Mouse (Mus musculus): ENCODE measurements around the gene Angptl4. TPM values are rescaled to one million over a fixed set of nuclear protein-coding genes. Genes with fewer than 3 reads are reported as not detected.

Angptl4 gene
- polyA plus RNA-seq, 1 experiment from 2014 or later, result 18.0 TPM

DNA sequence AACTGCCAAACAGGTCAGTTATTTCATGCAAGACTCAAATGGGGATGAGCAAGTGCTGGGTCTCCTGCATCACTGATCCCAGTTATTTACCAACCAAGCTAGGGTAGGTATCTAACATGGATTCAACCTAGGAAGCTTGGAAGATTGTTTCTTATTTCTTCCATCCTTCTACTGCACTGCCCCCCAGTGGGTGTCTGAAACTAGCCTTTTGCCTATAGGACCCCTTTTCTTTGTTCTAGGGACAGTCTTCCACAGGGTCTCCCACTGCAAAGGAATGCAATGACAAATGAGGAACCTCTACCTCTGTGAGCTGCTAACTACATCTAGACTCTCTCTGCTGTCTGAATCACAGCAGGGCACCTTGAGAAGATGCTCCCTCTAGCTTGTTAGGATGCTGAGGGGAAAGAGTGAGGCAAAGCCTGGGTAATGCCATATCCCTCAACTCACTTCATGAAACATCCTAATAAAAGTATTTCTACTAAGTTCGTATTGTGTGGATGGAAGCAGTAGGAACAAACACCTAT lies 40.9 kb upstream of the Angptl4 start:
- Histone ChIP-seq H3K9ac (ENCODE audit: low read length) (no peak overlapping the region), H3K4me3 (ENCODE audit: low read depth, low read length) (0 out of 2 replicates have a peak overlapping the region, but pooled peaks have one; percentile 99), H3K4me2 (ENCODE audit: low read length) (peak overlapping the region; percentile 95; the same call in 1 of the 2 replicates), H3K36me3 (ENCODE audit: control insufficient read depth, insufficient read depth, low read length) (peaks cover 51% of the 10 kb centered on the region), H3K9me3 (ENCODE audit: control insufficient read depth, low read length) (no peaks in the 10 kb centered on the region), H3K27ac (ENCODE audit: low read depth) (no peak overlapping the region), H3K4me1 (replicated peaks; ENCODE audit: control insufficient read depth, insufficient read depth, low read length) (peaks cover 34% of the 10 kb centered on the region), H3K27me3 (replicated peaks; ENCODE audit: control insufficient read depth, insufficient read depth, low read length) (no peaks in the 10 kb centered on the region)
- no peak for DNase-seq (ENCODE audit: low spot score)
- WGBS, result 86% methylated on average over 1 of the region's 1 CpGs
- no peak for ATAC-seq (replicated peaks; ENCODE audit: low FRiP score, low TSS enrichment, low read depth)

DNA sequence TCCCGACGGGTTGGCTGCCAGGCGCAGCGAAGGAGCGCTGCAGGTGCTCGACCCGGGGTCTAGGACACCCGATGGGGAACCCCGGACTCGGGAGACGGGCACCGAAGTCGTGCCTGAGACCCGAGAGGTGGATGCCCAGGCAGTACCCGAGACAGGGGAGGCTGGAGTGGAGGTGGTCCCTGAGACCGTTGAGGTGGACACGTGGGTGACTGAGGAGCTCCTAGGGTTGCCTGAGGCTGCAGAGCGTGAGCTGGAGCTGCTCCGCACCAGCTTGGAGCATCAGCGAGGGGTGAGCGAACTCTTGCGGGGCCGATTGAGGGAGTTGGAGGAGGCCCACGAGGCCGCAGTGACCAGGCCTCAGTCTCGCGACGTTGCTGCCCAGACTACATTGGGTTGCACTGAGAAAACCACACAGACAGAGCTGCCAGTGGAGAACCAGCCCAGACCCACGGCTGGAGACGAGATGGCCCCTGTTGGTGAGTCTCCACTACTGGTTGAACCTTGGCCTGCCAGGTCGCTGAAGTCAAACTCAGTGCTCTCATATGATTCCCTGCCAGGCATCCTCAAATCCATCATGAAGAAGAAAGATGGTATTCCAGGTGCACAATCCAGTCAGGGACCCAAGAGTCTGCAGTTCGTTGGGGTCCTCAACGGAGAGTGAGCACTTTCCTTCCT lies 36.5 kb upstream of the Angptl4 start:
- WGBS, result 19% methylated on average over 33 of the region's 33 CpGs
- Histone ChIP-seq H3K9me3 (ENCODE audit: control insufficient read depth, low read length) (no peaks in the 10 kb centered on the region), H3K4me2 (ENCODE audit: low read length) (peak overlapping the region; percentile 82), H3K36me3 (ENCODE audit: control insufficient read depth, insufficient read depth, low read length) (peaks cover 47% of the 10 kb centered on the region), H3K27me3 (replicated peaks; ENCODE audit: control insufficient read depth, insufficient read depth, low read length) (no peaks in the 10 kb centered on the region), H3K9ac (ENCODE audit: low read length) (peak overlapping the region; percentile 73), H3K4me3 (ENCODE audit: low read depth, low read length) (peak overlapping the region; percentile 64), H3K27ac (ENCODE audit: low read depth) (peak overlapping the region; percentile 54; the same call in 1 of the 2 replicates), H3K4me1 (replicated peaks; ENCODE audit: control insufficient read depth, insufficient read depth, low read length) (peaks cover 20% of the 10 kb centered on the region)
- peak; percentile 41 for ATAC-seq (replicated peaks; ENCODE audit: low FRiP score, low TSS enrichment, low read depth)
- no peak for DNase-seq (ENCODE audit: low spot score)

DNA sequence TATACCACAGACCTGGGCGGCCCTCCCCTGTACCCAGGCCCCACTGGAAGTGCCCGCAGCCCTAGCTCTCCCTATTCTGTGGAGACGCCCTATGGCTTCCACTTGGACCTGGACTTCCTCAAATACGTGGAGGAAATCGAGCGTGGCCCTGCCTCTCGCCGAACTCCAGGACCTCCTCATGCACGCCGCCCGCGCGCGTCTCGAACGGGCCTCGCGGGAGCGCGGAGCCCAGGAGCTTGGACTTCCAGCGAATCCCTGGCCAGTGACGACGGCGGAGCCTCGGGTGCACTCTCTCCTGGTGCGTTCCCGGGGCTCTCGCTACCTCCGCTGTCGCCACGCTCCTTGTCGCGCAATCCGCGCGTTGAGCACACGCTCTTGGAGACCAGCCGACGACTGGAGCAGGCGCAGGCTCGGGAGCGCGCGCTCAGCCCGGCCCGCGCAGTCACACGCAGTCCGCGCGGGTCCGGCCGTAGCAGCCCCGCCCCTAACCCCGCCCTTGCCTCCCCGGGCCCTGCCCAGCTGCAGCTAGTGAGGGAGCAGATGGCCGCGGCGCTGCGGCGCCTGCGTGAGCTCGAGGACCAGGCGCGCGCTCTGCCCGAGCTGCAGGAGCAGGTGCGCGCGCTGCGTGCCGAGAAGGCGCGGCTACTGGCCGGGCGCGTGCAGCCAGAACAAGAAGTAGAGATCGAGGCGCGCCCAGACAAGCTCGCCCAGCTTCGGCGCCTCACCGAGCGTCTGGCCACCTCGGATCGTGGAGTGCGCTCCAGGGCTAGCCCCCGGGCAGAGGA lies 35.7 kb upstream of the Angptl4 start:
- Histone ChIP-seq H3K27me3 (replicated peaks; ENCODE audit: control insufficient read depth, insufficient read depth, low read length) (no peaks in the 10 kb centered on the region), H3K36me3 (ENCODE audit: control insufficient read depth, insufficient read depth, low read length) (peaks cover 40% of the 10 kb centered on the region), H3K4me1 (replicated peaks; ENCODE audit: control insufficient read depth, insufficient read depth, low read length) (peaks cover 15% of the 10 kb centered on the region), H3K27ac (ENCODE audit: low read depth) (peak overlapping the region; percentile 80), H3K9ac (ENCODE audit: low read length) (peak overlapping the region; percentile 73), H3K4me3 (ENCODE audit: low read depth, low read length) (peak overlapping the region; percentile 64), H3K9me3 (ENCODE audit: control insufficient read depth, low read length) (no peaks in the 10 kb centered on the region), H3K4me2 (ENCODE audit: low read length) (peak overlapping the region; percentile 82)
- DNase-seq (ENCODE audit: low spot score) (peak; percentile 91), ATAC-seq (replicated peaks; ENCODE audit: low FRiP score, low TSS enrichment, low read depth) (peak; percentile 94)
- WGBS, result under 1% methylated on average over 89 of the region's 89 CpGs

DNA sequence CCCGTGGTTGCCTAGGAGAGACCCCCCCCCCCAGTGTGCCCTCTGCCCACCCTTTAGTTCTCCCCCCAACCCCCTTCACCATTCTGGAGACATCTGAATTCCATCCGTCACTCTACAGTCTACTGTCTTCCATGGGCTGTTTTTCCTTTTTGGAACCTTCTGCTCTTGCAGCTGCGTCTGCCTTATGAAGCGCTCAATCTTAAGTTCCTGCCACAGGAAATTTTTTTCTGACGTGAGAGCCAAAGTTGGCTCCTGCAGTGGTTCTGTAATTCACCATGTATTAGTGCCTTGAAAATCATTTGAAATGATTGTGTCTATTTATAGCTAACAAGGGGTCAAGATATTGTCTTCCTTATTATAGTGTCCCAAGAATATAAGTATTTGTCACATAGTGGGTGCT lies 35.0 kb upstream of the Angptl4 start:
- Histone ChIP-seq H3K27me3 (replicated peaks; ENCODE audit: control insufficient read depth, insufficient read depth, low read length) (no peaks in the 10 kb centered on the region), H3K4me1 (replicated peaks; ENCODE audit: control insufficient read depth, insufficient read depth, low read length) (peaks cover 9% of the 10 kb centered on the region), H3K9ac (ENCODE audit: low read length) (peak overlapping the region; percentile 73; the same call in 1 of the 2 replicates), H3K4me3 (ENCODE audit: low read depth, low read length) (peak overlapping the region; percentile 64; the same call in 1 of the 2 replicates), H3K4me2 (ENCODE audit: low read length) (peak overlapping the region; percentile 82), H3K9me3 (ENCODE audit: control insufficient read depth, low read length) (no peaks in the 10 kb centered on the region), H3K27ac (ENCODE audit: low read depth) (no peak overlapping the region), H3K36me3 (ENCODE audit: control insufficient read depth, insufficient read depth, low read length) (peaks cover 32% of the 10 kb centered on the region)
- no peak for ATAC-seq (replicated peaks; ENCODE audit: low FRiP score, low TSS enrichment, low read depth)
- no peak for DNase-seq (ENCODE audit: low spot score)
- 62% methylated on average over 5 of the region's 5 CpGs for WGBS

DNA sequence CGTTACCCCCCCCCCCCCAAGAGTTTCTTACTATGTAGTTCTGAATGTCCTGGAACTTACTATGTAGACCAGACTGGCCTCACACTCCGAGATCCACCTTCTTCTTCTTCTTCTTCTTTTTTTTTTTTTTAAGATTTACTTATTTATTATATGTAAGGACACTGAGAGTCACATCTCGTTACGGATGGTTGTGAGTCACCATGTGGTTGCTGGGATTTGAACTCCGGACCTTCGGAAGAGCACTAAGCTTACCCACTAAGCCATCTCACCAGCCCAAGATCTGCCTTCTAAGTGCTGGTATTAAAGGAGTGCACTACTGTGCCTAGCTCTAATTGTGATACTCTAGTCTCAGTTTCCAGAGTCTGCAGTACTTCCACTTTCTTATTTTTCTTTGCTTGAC lies 33.8 kb upstream of the Angptl4 start:
- 86% methylated on average over 6 of the region's 6 CpGs for WGBS
- ATAC-seq (replicated peaks; ENCODE audit: low FRiP score, low TSS enrichment, low read depth) (no peak), DNase-seq (ENCODE audit: low spot score) (no peak)
- Histone ChIP-seq H3K9ac (ENCODE audit: low read length) (no peak overlapping the region), H3K27ac (ENCODE audit: low read depth) (no peak overlapping the region), H3K36me3 (ENCODE audit: control insufficient read depth, insufficient read depth, low read length) (peaks cover 20% of the 10 kb centered on the region), H3K4me1 (replicated peaks; ENCODE audit: control insufficient read depth, insufficient read depth, low read length) (peaks cover 14% of the 10 kb centered on the region), H3K27me3 (replicated peaks; ENCODE audit: control insufficient read depth, insufficient read depth, low read length) (no peaks in the 10 kb centered on the region), H3K4me3 (ENCODE audit: low read depth, low read length) (no peak overlapping the region), H3K4me2 (ENCODE audit: low read length) (no peak overlapping the region), H3K9me3 (ENCODE audit: control insufficient read depth, low read length) (no peaks in the 10 kb centered on the region)

DNA sequence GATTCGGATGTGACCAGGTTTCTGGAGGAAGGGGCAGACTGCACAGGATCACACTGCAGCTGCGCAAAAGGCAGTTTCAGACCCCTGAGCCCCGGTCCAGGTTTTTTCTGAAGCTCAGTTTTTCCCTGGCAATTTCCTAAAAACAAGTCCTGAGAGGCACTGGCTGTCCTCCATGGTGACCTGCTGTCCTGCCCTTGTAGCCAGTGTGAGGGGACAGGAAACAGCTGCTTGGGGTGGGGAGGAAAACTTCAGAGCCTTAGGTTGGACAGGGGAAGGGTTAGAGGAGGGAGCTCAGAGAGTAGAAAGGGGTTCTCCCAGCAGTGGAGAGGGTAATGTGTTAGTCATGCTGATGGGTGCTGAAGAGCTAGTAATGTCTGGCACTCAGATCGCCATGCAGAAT lies 31.4 kb upstream of the Angptl4 start:
- no peaks in the 10 kb centered on the region for H3K9me3 ChIP-seq (ENCODE audit: control insufficient read depth, low read length)
- H3K4me3 ChIP-seq (ENCODE audit: low read depth, low read length), result no peak overlapping the region
- ATAC-seq (replicated peaks; ENCODE audit: low FRiP score, low TSS enrichment, low read depth) (no peak), DNase-seq (ENCODE audit: low spot score) (no peak)
- no peaks in the 10 kb centered on the region for H3K27me3 ChIP-seq (replicated peaks; ENCODE audit: control insufficient read depth, insufficient read depth, low read length)
- 66% methylated on average over 4 of the region's 4 CpGs for WGBS
- H3K9ac ChIP-seq (ENCODE audit: low read length), result no peak overlapping the region
- no peak overlapping the region for H3K4me2 ChIP-seq (ENCODE audit: low read length)
- H3K36me3 ChIP-seq (ENCODE audit: control insufficient read depth, insufficient read depth, low read length), result no peaks in the 10 kb centered on the region
- peaks cover 10% of the 10 kb centered on the region; the same call in 1 of the 2 replicates for H3K4me1 ChIP-seq (replicated peaks; ENCODE audit: control insufficient read depth, insufficient read depth, low read length)
- H3K27ac ChIP-seq (ENCODE audit: low read depth), result no peak overlapping the region

DNA sequence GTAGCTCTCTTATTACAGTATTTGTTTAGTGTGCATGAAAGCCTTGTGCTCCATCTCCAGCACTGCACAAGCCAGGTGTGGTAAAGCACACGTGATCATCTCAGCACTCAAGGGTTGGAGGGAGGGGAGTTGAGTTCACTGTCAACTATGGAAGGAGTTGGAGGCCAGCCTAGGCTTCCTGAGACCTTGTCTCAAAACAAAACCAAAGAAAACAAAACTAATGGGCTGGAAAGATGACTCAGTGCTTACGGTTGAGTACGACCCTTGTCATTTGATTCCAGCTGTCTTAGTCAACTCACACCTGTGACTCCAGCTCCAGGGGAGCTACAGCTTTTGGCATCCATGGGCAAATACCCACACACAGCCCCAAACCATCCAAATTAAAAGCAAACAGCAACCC lies 30.8 kb upstream of the Angptl4 start:
- Histone ChIP-seq H3K27me3 (replicated peaks; ENCODE audit: control insufficient read depth, insufficient read depth, low read length) (no peaks in the 10 kb centered on the region), H3K27ac (ENCODE audit: low read depth) (no peak overlapping the region), H3K4me2 (ENCODE audit: low read length) (no peak overlapping the region), H3K9ac (ENCODE audit: low read length) (no peak overlapping the region), H3K9me3 (ENCODE audit: control insufficient read depth, low read length) (no peaks in the 10 kb centered on the region), H3K4me1 (replicated peaks; ENCODE audit: control insufficient read depth, insufficient read depth, low read length) (peaks cover 8% of the 10 kb centered on the region; the same call in 1 of the 2 replicates), H3K4me3 (ENCODE audit: low read depth, low read length) (no peak overlapping the region), H3K36me3 (ENCODE audit: control insufficient read depth, insufficient read depth, low read length) (no peaks in the 10 kb centered on the region)
- 50% methylated on average over 3 of the region's 3 CpGs for WGBS
- no peak for ATAC-seq (replicated peaks; ENCODE audit: low FRiP score, low TSS enrichment, low read depth)
- no peak for DNase-seq (ENCODE audit: low spot score)

DNA sequence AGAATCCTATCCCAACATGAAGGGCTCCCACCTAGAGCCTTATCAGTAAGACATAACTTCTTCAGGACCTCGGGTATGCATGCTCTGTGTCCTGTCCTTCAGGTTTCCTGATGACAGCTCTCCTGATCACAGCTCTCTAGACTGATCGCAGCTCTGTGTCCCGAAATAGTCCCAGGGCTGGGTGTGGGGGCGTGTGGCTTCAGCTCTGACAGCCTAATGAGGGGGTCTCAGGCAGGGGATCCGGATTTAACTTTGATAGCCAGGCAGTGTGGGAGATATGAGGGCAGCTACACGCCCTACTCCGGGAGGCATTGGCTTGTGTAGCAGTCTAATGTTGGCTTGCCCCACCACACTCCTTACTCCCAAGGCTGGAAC lies 29.5 kb upstream of the Angptl4 start:
- H3K4me1 ChIP-seq (replicated peaks; ENCODE audit: control insufficient read depth, insufficient read depth, low read length), result peaks cover 8% of the 10 kb centered on the region; the same call in 1 of the 2 replicates
- ATAC-seq (replicated peaks; ENCODE audit: low FRiP score, low TSS enrichment, low read depth), result no peak
- peak overlapping the region; percentile 44 for H3K9ac ChIP-seq (ENCODE audit: low read length)
- peak overlapping the region; percentile 92 for H3K4me2 ChIP-seq (ENCODE audit: low read length)
- H3K27ac ChIP-seq (ENCODE audit: low read depth), result no peak overlapping the region
- 18% methylated on average over 7 of the region's 7 CpGs for WGBS
- H3K36me3 ChIP-seq (ENCODE audit: control insufficient read depth, insufficient read depth, low read length), result no peaks in the 10 kb centered on the region
- no peak for DNase-seq (ENCODE audit: low spot score)
- peak overlapping the region; percentile 44 for H3K4me3 ChIP-seq (ENCODE audit: low read depth, low read length)
- no peaks in the 10 kb centered on the region for H3K27me3 ChIP-seq (replicated peaks; ENCODE audit: control insufficient read depth, insufficient read depth, low read length)
- H3K9me3 ChIP-seq (ENCODE audit: control insufficient read depth, low read length), result no peaks in the 10 kb centered on the region
